Mouse (Mus musculus): ENCODE data around the gene Gse1. TPM values are rescaled to one million over a fixed set of nuclear protein-coding genes. Genes with fewer than 3 reads are reported as not detected.

Gse1 gene
- polyA plus RNA-seq, 1 experiment from 2014 or later: 23.9 TPM

- H3K4me1 ChIP-seq (replicated peaks; ENCODE audit: control insufficient read depth, insufficient read depth, low read length): peaks cover 56% of the 10 kb centered on the region
- no peaks in the 10 kb centered on the region for H3K9me3 ChIP-seq (ENCODE audit: control insufficient read depth, low read length)
- peak overlapping the region; percentile 61 for H3K27ac ChIP-seq
- peak overlapping the region; percentile 25; the same call in 1 of the 2 replicates for H3K9ac ChIP-seq
- no peaks in the 10 kb centered on the region for H3K36me3 ChIP-seq (replicated peaks; ENCODE audit: control insufficient read depth, insufficient read depth)
- DNase-seq (ENCODE audit: low spot score): no peak
- H3K4me3 ChIP-seq (replicated peaks; ENCODE audit: low read length): no peak overlapping the region
- no peak overlapping the region for H3K4me2 ChIP-seq (replicated peaks)
- ATAC-seq (ENCODE audit: low FRiP score): no peak
- H3K27me3 ChIP-seq (ENCODE audit: control insufficient read depth, insufficient read depth, low read length): no peaks in the 10 kb centered on the region
- 17% methylated on average over 15 of the region's 15 CpGs for WGBS
These were observed 233.9 kb downstream of the Gse1 start for GRCm38 (mm10) chr8:120462119-120462551.

- 71% methylated on average over 6 of the region's 6 CpGs for WGBS
- no peak for DNase-seq (ENCODE audit: low spot score)
- 0 out of 2 replicates have a peak overlapping the region, but pooled peaks have one; percentile 25 for H3K9ac ChIP-seq
- peak overlapping the region; percentile 61; the same call in 1 of the 2 replicates for H3K27ac ChIP-seq
- H3K27me3 ChIP-seq (ENCODE audit: control insufficient read depth, insufficient read depth, low read length): no peaks in the 10 kb centered on the region
- H3K9me3 ChIP-seq (ENCODE audit: control insufficient read depth, low read length): no peaks in the 10 kb centered on the region
- H3K4me1 ChIP-seq (replicated peaks; ENCODE audit: control insufficient read depth, insufficient read depth, low read length): peaks cover 57% of the 10 kb centered on the region
- no peak overlapping the region for H3K4me3 ChIP-seq (replicated peaks; ENCODE audit: low read length)
- no peaks in the 10 kb centered on the region for H3K36me3 ChIP-seq (replicated peaks; ENCODE audit: control insufficient read depth, insufficient read depth)
- H3K4me2 ChIP-seq (replicated peaks): no peak overlapping the region
- no peak for ATAC-seq (ENCODE audit: low FRiP score)
These were observed 234.4 kb downstream of the Gse1 start for GRCm38 (mm10) chr8:120462611-120463010.

GRCm38 (mm10) chr8:120463918-120464584, 235.8 kb downstream of the Gse1 start:
- no peaks in the 10 kb centered on the region for H3K9me3 ChIP-seq (ENCODE audit: control insufficient read depth, low read length)
- H3K4me1 ChIP-seq (replicated peaks; ENCODE audit: control insufficient read depth, insufficient read depth, low read length): peaks cover 52% of the 10 kb centered on the region
- no peak overlapping the region for H3K27ac ChIP-seq
- 92% methylated on average over 6 of the region's 9 CpGs for WGBS
- ATAC-seq (ENCODE audit: low FRiP score): no peak
- no peak overlapping the region for H3K4me3 ChIP-seq (replicated peaks; ENCODE audit: low read length)
- no peaks in the 10 kb centered on the region for H3K36me3 ChIP-seq (replicated peaks; ENCODE audit: control insufficient read depth, insufficient read depth)
- no peak overlapping the region for H3K9ac ChIP-seq
- DNase-seq (ENCODE audit: low spot score): no peak
- H3K27me3 ChIP-seq (ENCODE audit: control insufficient read depth, insufficient read depth, low read length): no peaks in the 10 kb centered on the region
- H3K4me2 ChIP-seq (replicated peaks): no peak overlapping the region

- no peak overlapping the region for H3K9ac ChIP-seq
- no peak overlapping the region for H3K4me3 ChIP-seq (replicated peaks; ENCODE audit: low read length)
- H3K9me3 ChIP-seq (ENCODE audit: control insufficient read depth, low read length): no peaks in the 10 kb centered on the region
- no peak for DNase-seq (ENCODE audit: low spot score)
- no peak overlapping the region for H3K4me2 ChIP-seq (replicated peaks)
- no peaks in the 10 kb centered on the region for H3K36me3 ChIP-seq (replicated peaks; ENCODE audit: control insufficient read depth, insufficient read depth)
- ATAC-seq (ENCODE audit: low FRiP score): no peak
- no peaks in the 10 kb centered on the region for H3K27me3 ChIP-seq (ENCODE audit: control insufficient read depth, insufficient read depth, low read length)
- peaks cover 51% of the 10 kb centered on the region for H3K4me1 ChIP-seq (replicated peaks; ENCODE audit: control insufficient read depth, insufficient read depth, low read length)
- 70% methylated on average over 4 of the region's 4 CpGs for WGBS
- no peak overlapping the region for H3K27ac ChIP-seq
These were observed 236.3 kb downstream of the Gse1 start for GRCm38 (mm10) chr8:120464585-120464937.

GRCm38 (mm10) chr8:120465710-120466109, 237.5 kb downstream of the Gse1 start:
- Histone ChIP-seq H3K27ac (0 out of 2 replicates have a peak overlapping the region, but pooled peaks have one; percentile 17), H3K36me3 (replicated peaks; ENCODE audit: control insufficient read depth, insufficient read depth) (no peaks in the 10 kb centered on the region), H3K4me2 (replicated peaks) (no peak overlapping the region), H3K9me3 (ENCODE audit: control insufficient read depth, low read length) (no peaks in the 10 kb centered on the region), H3K4me3 (replicated peaks; ENCODE audit: low read length) (no peak overlapping the region), H3K4me1 (replicated peaks; ENCODE audit: control insufficient read depth, insufficient read depth, low read length) (peaks cover 43% of the 10 kb centered on the region), H3K9ac (no peak overlapping the region), H3K27me3 (ENCODE audit: control insufficient read depth, insufficient read depth, low read length) (no peaks in the 10 kb centered on the region)
- ATAC-seq (ENCODE audit: low FRiP score): no peak
- 14% methylated on average over 8 of the region's 8 CpGs for WGBS
- peak; percentile 74 for DNase-seq (ENCODE audit: low spot score)

GRCm38 (mm10) chr8:120466266-120466665, 238.0 kb downstream of the Gse1 start:
- H3K36me3 ChIP-seq (replicated peaks; ENCODE audit: control insufficient read depth, insufficient read depth): no peaks in the 10 kb centered on the region

GRCm38 (mm10) chr8:120467598-120467997, 239.3 kb downstream of the Gse1 start:
- H3K9me3 ChIP-seq (ENCODE audit: control insufficient read depth, low read length): no peaks in the 10 kb centered on the region
- no peak overlapping the region for H3K4me3 ChIP-seq (replicated peaks; ENCODE audit: low read length)
- DNase-seq (ENCODE audit: low spot score): no peak
- H3K4me2 ChIP-seq (replicated peaks): no peak overlapping the region
- H3K27ac ChIP-seq: no peak overlapping the region
- 89% methylated on average over 7 of the region's 7 CpGs for WGBS
- ATAC-seq (ENCODE audit: low FRiP score): no peak
- H3K36me3 ChIP-seq (replicated peaks; ENCODE audit: control insufficient read depth, insufficient read depth): no peaks in the 10 kb centered on the region
- no peak overlapping the region for H3K9ac ChIP-seq
- H3K4me1 ChIP-seq (replicated peaks; ENCODE audit: control insufficient read depth, insufficient read depth, low read length): peaks cover 45% of the 10 kb centered on the region
- H3K27me3 ChIP-seq (ENCODE audit: control insufficient read depth, insufficient read depth, low read length): no peaks in the 10 kb centered on the region

More at GRCm38 (mm10) chr8:120466266-120466665, 238.0 kb downstream of the Gse1 start:
- ATAC-seq (ENCODE audit: low FRiP score) (no peak), DNase-seq (ENCODE audit: low spot score) (no peak)
- Histone ChIP-seq H3K9me3 (ENCODE audit: control insufficient read depth, low read length) (no peaks in the 10 kb centered on the region), H3K4me2 (replicated peaks) (no peak overlapping the region), H3K4me3 (replicated peaks; ENCODE audit: low read length) (no peak overlapping the region), H3K4me1 (replicated peaks; ENCODE audit: control insufficient read depth, insufficient read depth, low read length) (peaks cover 44% of the 10 kb centered on the region), H3K27ac (0 out of 2 replicates have a peak overlapping the region, but pooled peaks have one; percentile 17), H3K27me3 (ENCODE audit: control insufficient read depth, insufficient read depth, low read length) (no peaks in the 10 kb centered on the region), H3K9ac (no peak overlapping the region)
- 57% methylated on average over 10 of the region's 10 CpGs for WGBS

- H3K9ac ChIP-seq: no peak overlapping the region
- ATAC-seq (ENCODE audit: low FRiP score): no peak
- WGBS: 91% methylated on average over 12 of the region's 12 CpGs
- H3K27ac ChIP-seq: no peak overlapping the region; the same call in 1 of the 2 replicates
- DNase-seq (ENCODE audit: low spot score): no peak
- H3K4me2 ChIP-seq (replicated peaks): no peak overlapping the region
- no peaks in the 10 kb centered on the region for H3K9me3 ChIP-seq (ENCODE audit: control insufficient read depth, low read length)
- no peak overlapping the region for H3K4me3 ChIP-seq (replicated peaks; ENCODE audit: low read length)
- H3K36me3 ChIP-seq (replicated peaks; ENCODE audit: control insufficient read depth, insufficient read depth): no peaks in the 10 kb centered on the region
- peaks cover 40% of the 10 kb centered on the region for H3K4me1 ChIP-seq (replicated peaks; ENCODE audit: control insufficient read depth, insufficient read depth, low read length)
- H3K27me3 ChIP-seq (ENCODE audit: control insufficient read depth, insufficient read depth, low read length): no peaks in the 10 kb centered on the region
These were observed 241.9 kb downstream of the Gse1 start for GRCm38 (mm10) chr8:120470170-120470569.

GRCm38 (mm10) chr8:120471166-120471565, 242.9 kb downstream of the Gse1 start:
- Histone ChIP-seq H3K27ac (peak overlapping the region; percentile 55), H3K27me3 (ENCODE audit: control insufficient read depth, insufficient read depth, low read length) (no peaks in the 10 kb centered on the region), H3K36me3 (replicated peaks; ENCODE audit: control insufficient read depth, insufficient read depth) (no peaks in the 10 kb centered on the region), H3K9ac (no peak overlapping the region), H3K9me3 (ENCODE audit: control insufficient read depth, low read length) (no peaks in the 10 kb centered on the region), H3K4me1 (replicated peaks; ENCODE audit: control insufficient read depth, insufficient read depth, low read length) (peaks cover 34% of the 10 kb centered on the region), H3K4me3 (replicated peaks; ENCODE audit: low read length) (no peak overlapping the region), H3K4me2 (replicated peaks) (no peak overlapping the region)
- no peak; the same call in 1 of the 2 replicates for ATAC-seq (ENCODE audit: low FRiP score)
- DNase-seq (ENCODE audit: low spot score): no peak
- 4% methylated on average over 7 of the region's 7 CpGs for WGBS
